Mouse (Mus musculus) heart, postnatal 10 days (tissue): Measurements from ENCODE around the gene Dpp6. TPM values are rescaled to one million over a fixed set of nuclear protein-coding genes. Genes with fewer than 3 reads are reported as not detected.
A peak's percentile ranks its signal among the peaks of the same experiment; 100 is the strongest.
"Not testable (repeated sequence)": the region's sequence is repeated elsewhere in the genome, so short reads cannot be mapped to it uniquely, and the experiment has no call there.

Source experiments
- DNase-seq, 2 experiments: peaks; one replicate each; pipeline ENCODE4 v3.0.0; 2021
- intact Hi-C: fragments of 180-260 bp; cut with DNase I; formaldehyde crosslinking; loops from one replicate; pipeline ENCODE4 v1.15.1; 2025
- total RNA-seq, 2 experiments: library from RNA; stranded (reverse); gene quantifications; 2 replicates each; pipeline ENCODE4 v1.2.3; 2021

The Dpp6 gene
- total RNA-seq, 2 experiments from 2014 or later: 0.10 TPM; not detected in 1

- DNase-seq: no peak
- intact Hi-C loops: no loop called here
Measured at GRCm38 (mm10) chr5:27453201-27453845, 636.3 kb downstream of the Dpp6 start.

DNA sequence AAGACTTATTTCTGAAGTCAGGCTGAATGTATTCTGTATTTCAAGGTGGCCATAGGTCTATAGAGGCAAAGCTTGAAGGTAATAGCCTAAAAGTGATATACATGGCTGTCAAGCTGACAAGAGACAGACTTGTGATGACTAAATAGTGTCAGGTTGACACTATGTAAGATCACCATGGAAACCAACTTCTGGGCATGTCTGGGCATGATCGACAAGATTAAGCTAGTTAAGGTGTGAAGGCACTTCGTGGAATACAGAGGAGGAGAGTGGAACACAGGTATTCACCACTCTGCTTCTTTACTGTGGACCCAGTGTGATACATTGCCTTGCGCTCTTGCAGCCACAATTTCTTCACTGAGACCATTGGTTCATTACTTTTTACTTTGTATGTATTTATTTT is 637.4 kb downstream of the Dpp6 start:
- DNase-seq: no peak
- intact Hi-C loops: no loop called here

DNA sequence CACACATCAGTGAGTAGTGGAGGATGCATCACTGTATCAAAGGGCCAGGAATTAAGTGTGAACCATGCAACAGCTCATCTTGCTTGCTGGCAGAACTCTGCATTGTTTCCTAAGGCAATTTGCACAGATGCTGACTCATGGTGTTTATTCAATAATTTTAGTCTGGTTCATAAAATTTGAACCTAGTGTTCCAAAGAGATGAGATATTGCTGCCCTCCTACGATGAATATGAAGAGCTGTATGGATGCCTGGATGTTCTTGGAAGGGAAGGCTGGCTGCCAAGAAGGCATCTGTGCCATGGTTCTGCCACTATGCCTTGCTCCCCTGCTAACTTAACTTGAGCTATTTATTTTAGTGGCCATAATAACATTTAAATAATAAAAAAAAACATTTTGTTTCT is 640.0 kb downstream of the Dpp6 start:
- intact Hi-C loops: no loop called here
- no peak for DNase-seq

DNA sequence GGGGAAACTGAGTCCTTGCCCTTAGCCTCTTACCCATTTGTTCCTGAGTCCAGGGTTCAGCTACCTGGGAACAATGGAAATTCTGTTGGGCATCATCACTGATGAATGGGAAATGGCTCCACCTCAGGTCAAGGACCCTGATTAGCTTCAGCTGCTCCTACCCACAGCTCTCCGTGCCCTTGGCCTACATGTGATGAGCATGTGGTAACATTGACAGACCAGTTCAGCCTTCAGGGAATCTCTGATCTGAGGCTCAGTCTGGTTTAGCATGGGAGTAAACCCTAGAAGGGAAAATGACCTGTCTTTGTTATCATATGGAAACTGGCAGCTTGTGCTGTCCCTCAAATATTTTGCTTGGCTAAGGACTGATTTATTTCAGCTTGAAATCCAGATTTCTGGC is 640.7 kb downstream of the Dpp6 start:
- intact Hi-C loops: no loop called here
- no peak for DNase-seq

DNA sequence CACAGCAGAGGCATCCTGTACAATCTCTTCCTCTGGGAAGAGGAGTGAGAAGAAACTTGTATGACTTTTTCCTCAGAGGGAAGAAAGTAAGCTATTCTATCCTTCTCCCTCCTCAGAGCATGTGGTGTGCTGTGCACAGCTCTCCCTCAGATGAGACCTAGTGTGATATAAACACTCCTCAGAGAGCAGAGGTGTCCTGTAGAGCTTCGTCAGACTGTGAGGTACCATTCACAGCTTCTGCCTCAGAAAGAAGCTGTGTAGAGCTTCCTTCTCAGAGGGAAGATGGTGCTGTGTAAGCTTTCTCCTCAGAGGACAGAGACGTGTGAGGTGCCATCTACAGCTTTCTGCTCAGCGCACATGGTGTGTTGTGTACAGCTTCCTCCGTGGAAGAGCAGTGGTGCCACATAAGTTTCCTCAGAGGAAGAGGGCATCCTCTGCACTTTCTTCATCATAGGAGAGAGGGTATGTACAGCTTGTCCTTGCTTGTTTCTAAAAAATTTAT is 658.0 kb downstream of the Dpp6 start:
- intact Hi-C loops: no loop called here

DNA sequence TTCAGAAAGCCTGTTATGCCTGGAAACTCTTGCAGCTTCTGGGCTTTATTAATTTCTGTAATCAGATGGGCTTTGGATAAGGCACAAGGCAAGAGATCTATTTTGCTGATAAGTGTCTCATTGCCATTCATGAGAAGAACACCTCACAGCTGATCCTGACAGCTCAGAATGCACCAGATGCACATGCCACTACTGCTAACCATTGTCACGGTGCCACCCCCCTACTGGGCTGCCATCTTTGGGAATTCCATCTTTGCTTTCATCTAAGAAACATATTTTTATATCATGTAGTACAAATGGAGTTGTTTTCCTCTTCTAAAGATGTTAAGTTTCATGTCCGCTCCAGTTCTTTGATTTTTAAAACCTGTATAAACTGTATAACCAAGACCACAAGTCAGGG is 664.7 kb downstream of the Dpp6 start:
- DNase-seq: no peak
- intact Hi-C loops: no loop called here

More for the DNA sequence above, 658.0 kb downstream of the Dpp6 start:
- no peak for DNase-seq

- intact Hi-C loops: no loop called here
- DNase-seq: no peak
Measured at GRCm38 (mm10) chr5:27486138-27486537, 669.1 kb downstream of the Dpp6 start.

GRCm38 (mm10) chr5:27490942-27491341 is 673.9 kb downstream of the Dpp6 start:
- no peak for DNase-seq
- intact Hi-C loops: no loop called here

DNA sequence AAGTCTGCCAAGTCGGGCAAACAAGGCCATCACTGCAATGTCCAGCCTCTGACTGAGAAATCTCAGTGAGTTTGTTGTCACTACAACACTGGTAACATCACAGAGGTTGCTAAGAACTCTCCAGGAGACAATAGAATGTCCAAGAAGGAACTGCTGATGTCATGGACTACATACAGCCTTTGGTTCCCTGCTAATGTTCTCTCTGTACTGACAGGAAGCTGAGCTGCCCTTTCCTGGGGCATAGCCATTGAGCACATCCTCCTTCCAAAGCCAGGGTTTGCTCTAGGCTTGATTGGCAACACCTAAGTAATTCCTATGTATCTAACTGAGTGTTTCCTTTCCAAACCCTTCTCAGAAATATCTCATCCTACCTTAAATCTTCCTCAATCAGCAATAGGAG is 684.3 kb downstream of the Dpp6 start, which contains the start of gene Speer4b:
Speer4b (minus strand) TSS at position 101 of the 400 bp plus-strand sequence.
- DNase-seq, intact Hi-C loops: not testable (repeated sequence)

DNA sequence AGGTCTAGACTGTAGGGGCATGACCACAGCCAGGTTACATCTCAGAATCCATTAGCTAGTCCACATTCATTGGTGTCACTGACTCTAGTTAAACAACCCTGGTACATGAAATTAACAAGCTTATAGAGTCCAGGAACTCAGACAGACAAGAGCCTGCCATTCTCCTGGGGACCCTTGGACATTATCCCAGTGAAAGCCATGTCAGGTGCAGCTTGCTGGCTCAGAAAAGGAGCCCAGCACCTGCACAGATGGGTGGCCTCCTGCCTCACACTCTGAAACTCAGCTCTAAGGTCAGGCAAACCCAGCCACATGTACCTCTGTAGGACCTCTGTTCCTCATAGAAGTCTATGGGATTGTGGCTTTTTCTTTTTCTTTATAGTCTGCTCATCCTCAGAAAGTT is 701.7 kb downstream of the Dpp6 start:
- no peak for DNase-seq
- intact Hi-C loops: no loop called here

- DNase-seq: no peak
- intact Hi-C loops: no loop called here
Measured at GRCm38 (mm10) chr5:27526906-27527305, 709.9 kb downstream of the Dpp6 start.

DNA sequence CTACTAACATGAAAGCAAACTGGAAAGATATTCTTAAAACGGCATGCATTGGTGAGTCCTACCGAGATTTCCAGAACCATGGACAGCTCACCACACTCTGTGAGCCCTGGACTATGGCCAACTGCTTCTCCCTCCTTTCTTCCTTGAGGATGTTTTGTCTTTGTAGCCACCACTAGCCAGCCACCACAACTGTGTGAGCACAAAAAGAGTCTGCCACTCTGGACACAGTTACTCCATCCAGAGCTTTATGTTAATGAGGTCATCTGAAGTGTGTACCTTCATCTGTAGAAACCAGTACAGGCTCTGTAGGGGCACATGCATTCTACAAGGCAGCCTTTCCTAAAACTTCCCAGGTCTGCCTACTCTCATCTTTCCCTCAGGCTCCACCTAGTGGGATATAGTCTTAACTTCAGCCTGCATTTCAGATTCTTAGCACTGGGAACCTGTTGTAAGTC is 727.8 kb downstream of the Dpp6 start:
- intact Hi-C loops: loop anchor here (1.0 kb wide), 1 partner anchor 470 kb away; no protein-coding TSS in a partner anchor
- peak; percentile 37 to 55 for DNase-seq

GRCm38 (mm10) chr5:27549291-27549690 is 732.3 kb downstream of the Dpp6 start:
- intact Hi-C loops: no loop called here
- no peak for DNase-seq

DNA sequence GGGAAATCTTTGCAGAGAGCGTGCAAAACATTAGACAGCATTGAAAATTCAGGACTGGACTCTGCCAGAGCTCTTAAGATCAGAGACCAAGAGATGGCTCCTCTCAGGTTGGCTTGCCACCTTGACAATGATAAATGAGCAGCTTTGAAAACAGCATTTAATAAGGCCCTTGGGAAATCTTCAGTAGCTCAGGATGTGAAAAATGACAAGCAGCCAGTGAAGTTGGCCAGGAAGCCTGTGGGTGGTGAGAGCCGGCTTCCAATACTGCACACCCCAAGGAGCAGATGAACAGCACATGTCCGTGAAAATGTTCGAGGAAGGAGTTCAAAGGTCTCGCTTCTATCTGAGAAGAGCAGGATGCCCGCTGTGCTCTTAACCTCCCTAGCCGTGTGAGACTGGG is 748.7 kb downstream of the Dpp6 start:
- intact Hi-C loops: no loop called here

DNA sequence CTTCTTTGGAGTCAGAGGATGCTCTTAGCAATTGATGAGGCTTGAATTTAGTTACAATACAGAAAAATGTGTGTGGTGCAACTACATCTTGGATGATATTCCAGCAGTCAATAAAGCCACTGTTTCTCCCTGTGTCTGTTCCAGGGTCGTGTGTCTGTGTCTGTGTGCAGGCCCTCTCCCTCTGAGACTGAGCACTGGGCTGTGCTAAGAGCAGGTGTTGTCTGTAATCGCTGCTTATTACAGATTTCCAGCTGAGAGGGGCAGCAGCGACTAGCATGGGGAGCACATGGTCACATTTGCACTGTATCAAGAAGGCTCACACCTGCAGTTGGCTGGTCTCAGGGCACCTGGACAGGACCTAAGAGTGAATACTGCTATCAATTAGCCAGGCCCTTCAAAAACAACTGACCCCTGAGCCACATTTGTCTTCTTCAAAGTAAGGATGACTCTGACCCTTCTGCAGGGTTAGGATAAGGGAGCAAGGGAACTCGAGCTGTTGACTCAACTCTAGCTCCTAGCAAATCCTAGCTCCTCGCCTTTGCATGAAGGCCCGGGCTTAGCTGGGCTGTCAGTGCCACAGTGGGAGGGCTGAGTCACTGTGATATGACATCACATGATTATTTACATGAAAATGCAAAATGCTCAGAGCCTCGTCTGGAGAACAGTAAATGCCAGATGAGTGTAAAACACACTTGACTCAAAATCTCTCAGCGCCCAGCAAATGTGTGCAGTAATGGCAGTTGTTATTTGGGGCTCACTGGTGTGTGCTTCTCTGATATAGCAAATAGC is 771.2 kb downstream of the Dpp6 start:
- DNase-seq: no peak
- intact Hi-C loops: no loop called here

More for the DNA sequence above, 748.7 kb downstream of the Dpp6 start:
- no peak for DNase-seq

GRCm38 (mm10) chr5:27604132-27604531 is 787.1 kb downstream of the Dpp6 start:
- intact Hi-C loops: no loop called here
- no peak for DNase-seq

GRCm38 (mm10) chr5:27615769-27616168 is 798.8 kb downstream of the Dpp6 start:
- intact Hi-C loops: loop anchor here (5.0 kb wide), 1 partner anchor 1778 kb away; no protein-coding TSS in a partner anchor
- peak; percentile 10 to 44 for DNase-seq

DNA sequence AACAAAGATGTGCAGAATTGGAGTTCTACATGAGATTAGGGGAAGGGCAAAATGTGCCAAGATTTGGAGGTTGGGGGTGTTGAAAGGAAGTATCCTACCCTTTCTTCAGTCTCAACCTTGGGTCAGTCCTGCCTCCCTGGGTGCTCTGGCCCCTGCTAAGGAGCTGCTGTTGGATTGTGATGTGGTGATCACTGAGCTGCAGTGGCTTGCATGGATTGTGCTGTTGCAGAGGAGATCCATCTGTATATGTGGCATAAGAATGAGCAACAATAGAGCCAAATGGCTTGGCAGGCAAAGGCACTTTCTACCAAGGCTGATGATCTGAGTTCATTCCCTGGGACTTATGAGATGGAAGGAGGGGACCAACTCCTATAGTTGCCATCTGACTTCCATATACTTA is 804.8 kb downstream of the Dpp6 start:
- intact Hi-C loops: no loop called here
- no peak for DNase-seq

DNA sequence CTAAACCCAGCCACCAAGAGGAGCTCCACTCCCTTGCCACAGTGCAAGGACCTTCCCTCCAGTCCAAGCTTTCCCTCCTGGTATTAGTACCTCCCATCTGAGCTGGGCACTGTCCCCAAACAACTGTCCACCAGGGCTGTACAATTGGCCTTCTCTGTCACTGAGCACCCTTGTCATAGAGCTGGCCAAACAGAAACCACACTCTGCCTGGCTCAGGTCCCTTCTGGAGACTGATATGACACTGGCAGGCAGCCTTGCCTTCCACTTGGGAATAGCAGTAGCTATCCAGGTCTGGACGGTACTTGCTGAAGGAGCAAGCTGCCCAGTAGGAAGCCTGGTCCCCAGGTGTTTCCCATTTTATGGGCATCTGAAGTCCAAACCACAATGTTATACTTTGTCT is 806.9 kb downstream of the Dpp6 start:
- DNase-seq: peak; percentile 19 to 36
- intact Hi-C loops: no loop called here

DNA sequence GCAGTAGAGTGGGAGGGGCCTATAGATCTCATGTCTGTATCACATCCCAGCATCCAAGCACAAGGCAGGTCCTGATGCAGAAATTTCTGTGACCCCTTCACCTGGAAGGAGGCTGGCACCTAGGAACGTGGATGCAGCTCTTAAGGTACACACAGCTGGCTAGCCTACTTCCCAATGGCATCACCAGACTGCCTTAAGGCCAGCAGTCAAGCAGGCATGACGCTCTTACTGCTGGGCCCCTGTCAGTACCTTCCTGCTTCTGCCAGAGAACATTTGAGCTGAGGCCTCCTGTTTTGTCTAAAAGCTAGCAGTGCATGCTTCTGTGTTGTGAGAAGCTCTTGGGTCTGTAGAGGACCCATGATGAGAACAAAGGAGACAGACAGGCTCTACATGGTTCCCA is 815.1 kb downstream of the Dpp6 start:
- no peak for DNase-seq
- intact Hi-C loops: no loop called here

- intact Hi-C loops: no loop called here
- DNase-seq: no peak
Measured at GRCm38 (mm10) chr5:27635941-27636340, 818.9 kb downstream of the Dpp6 start.

GRCm38 (mm10) chr5:27641876-27642275 is 824.9 kb downstream of the Dpp6 start:
- no peak for DNase-seq
- intact Hi-C loops: no loop called here
